Mouse (Mus musculus) heart, embryonic 11.5 days (tissue): ENCODE data around the gene She. TPM values are rescaled to one million over a fixed set of nuclear protein-coding genes. Genes with fewer than 3 reads are reported as not detected.

Source experiments
- ATAC-seq: fragments of 200-750 bp; cut with Nextera tagmentation; replicated peaks from 2 replicates; pipeline ENCODE4 v1.8.0; 2017; ENCODE audit warnings: moderate library complexity; ENCODE audit not compliant: insufficient number of reproducible peaks, low FRiP score, low TSS enrichment
- H3K27ac ChIP-seq: fragments of 300-500 bp; sonication (generic); 2 replicates; pipeline ENCODE4 v1.5.1; 2014; ENCODE audit warnings: mild to moderate bottlenecking, low read depth, low read length
- H3K27me3 ChIP-seq: fragments of 300-500 bp; sonication (generic); 2 replicates; pipeline ENCODE4 v1.6.1; 2014; ENCODE audit warnings: mild to moderate bottlenecking, low read length, mixed read lengths; ENCODE audit not compliant: control insufficient read depth, insufficient read depth
- H3K36me3 ChIP-seq: fragments of 300-500 bp; sonication (generic); 2 replicates; pipeline ENCODE4 v1.6.1; 2014; ENCODE audit warnings: mild to moderate bottlenecking, low read length, moderate library complexity, mixed read lengths; ENCODE audit not compliant: control insufficient read depth, insufficient read depth
- H3K4me1 ChIP-seq: fragments of 300-500 bp; sonication (generic); 2 replicates; pipeline ENCODE4 v1.6.1; 2014; ENCODE audit warnings: low read length; ENCODE audit not compliant: control insufficient read depth, insufficient read depth
- H3K4me2 ChIP-seq: fragments of 300-500 bp; sonication (generic); 2 replicates; pipeline ENCODE4 v1.6.1; 2014; ENCODE audit warnings: mild to moderate bottlenecking, moderate library complexity
- H3K4me3 ChIP-seq: fragments of 300-500 bp; sonication (generic); 2 replicates; pipeline ENCODE4 v1.5.1; 2014; ENCODE audit warnings: low read depth, low read length
- H3K9ac ChIP-seq: fragments of 300-500 bp; sonication (generic); 2 replicates; pipeline ENCODE4 v1.6.1; 2014; ENCODE audit warnings: mild to moderate bottlenecking, low read depth, low read length, moderate library complexity
- H3K9me3 ChIP-seq: fragments of 300-500 bp; sonication (generic); replicated peaks from 2 replicates; pipeline ENCODE4 v1.6.1; 2016; ENCODE audit warnings: low read length; ENCODE audit not compliant: control insufficient read depth
- WGBS: fragments of 180-500 bp; shearing (Covaris S2); extraction: QIAGEN DNeasy Blood & Tissue Kit; methylation state at CpG from one replicate; pipeline ENCODE4 v1.1.7; 2014; ENCODE audit not compliant: insufficient replicate concordance; 5-methylcytosine and 5-hydroxymethylcytosine counted together
- polyA plus RNA-seq: library from polyadenylated mRNA; unstranded; fragments of >200 nt; fragmentation: Nextera tagmentation; extraction: Ambion mirVana; gene quantifications from 2 replicates; pipeline ENCODE4 v1.2.1, GENCODE M21; 2014

Gene She
- polyA plus RNA-seq, 1 experiment from 2014 or later: 6.9 TPM

DNA sequence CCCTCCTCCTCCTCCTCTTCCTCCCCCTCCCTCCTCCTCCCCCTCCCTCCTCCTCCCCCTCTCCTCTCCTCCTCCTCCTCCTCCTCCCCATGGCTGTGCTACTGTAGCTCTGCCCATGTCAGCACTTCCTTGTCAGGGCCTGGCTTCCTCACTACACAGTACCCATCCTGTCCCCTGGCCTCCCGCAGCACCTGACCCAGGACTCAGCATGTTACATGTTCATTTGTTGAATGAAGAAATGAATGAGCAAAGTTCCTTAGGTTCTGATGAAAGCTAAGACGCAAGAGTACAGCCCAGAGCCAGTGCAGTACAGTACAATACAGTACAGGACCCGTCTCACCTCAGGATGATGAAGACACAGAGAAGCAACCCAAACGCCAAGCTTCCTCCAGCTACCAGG is 45.3 kb downstream of the She start:
- H3K4me2 ChIP-seq: no peak overlapping the region
- ATAC-seq: no peak
- H3K4me1 ChIP-seq: no peaks in the 10 kb centered on the region
- no peaks in the 10 kb centered on the region for H3K27me3 ChIP-seq
- 68% methylated on average over 4 of the region's 4 CpGs for WGBS
- H3K36me3 ChIP-seq: no peaks in the 10 kb centered on the region
- no peak overlapping the region for H3K9ac ChIP-seq
- H3K27ac ChIP-seq: no peak overlapping the region
- H3K4me3 ChIP-seq: no peak overlapping the region
- no peaks in the 10 kb centered on the region for H3K9me3 ChIP-seq

DNA sequence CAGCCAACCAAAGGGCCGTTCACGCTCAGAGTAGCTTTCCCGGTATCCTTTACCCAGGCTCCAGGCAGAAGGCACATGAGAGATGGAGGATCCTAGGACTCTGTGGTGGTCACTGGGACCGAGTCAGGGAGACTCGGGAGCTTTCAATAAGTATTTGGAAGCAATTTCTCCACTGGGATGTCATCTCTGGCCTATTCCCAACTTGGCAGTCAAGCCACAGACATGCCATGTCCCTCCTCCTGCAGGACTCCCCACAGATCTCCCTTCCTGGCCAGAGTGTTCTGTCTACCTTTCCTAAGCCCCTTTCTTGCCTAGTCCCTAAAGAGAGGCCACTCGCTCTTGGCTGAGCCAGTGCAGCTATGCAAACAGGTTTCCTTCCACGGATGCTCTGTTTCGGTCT is 46.0 kb downstream of the She start:
- no peaks in the 10 kb centered on the region for H3K36me3 ChIP-seq
- H3K4me3 ChIP-seq: no peak overlapping the region
- H3K4me2 ChIP-seq: no peak overlapping the region
- H3K9ac ChIP-seq: no peak overlapping the region
- no peaks in the 10 kb centered on the region for H3K4me1 ChIP-seq
- no peak for ATAC-seq
- H3K27me3 ChIP-seq: no peaks in the 10 kb centered on the region
- no peaks in the 10 kb centered on the region for H3K9me3 ChIP-seq
- H3K27ac ChIP-seq: no peak overlapping the region
- 78% methylated on average over 8 of the region's 8 CpGs for WGBS

DNA sequence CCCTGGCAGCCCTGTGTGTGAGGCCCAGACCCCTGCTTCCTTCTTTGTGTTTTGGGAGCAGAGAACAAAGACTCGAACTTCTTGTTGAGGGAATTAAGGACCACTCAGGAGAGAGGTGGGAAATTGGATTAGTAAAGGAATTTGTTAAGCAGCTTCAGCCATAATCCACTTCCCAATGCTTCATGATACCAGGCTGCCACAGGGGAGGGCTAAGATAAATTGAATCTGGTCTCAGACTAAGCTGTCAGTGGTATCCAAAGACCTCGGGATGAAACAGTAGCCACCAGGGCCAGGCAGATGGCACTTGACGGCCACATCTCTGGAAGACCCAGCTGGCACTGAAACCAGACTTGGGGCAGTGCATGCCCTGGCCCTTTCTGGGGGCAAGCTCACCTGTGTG is 47.3 kb downstream of the She start:
- Histone ChIP-seq H3K9ac (no peak overlapping the region), H3K4me3 (no peak overlapping the region), H3K9me3 (no peaks in the 10 kb centered on the region), H3K27me3 (no peaks in the 10 kb centered on the region; the same call in 1 of the 2 replicates), H3K36me3 (no peaks in the 10 kb centered on the region), H3K4me1 (no peaks in the 10 kb centered on the region), H3K4me2 (no peak overlapping the region), H3K27ac (no peak overlapping the region)
- ATAC-seq: no peak
- 22% methylated on average over 3 of the region's 3 CpGs for WGBS

DNA sequence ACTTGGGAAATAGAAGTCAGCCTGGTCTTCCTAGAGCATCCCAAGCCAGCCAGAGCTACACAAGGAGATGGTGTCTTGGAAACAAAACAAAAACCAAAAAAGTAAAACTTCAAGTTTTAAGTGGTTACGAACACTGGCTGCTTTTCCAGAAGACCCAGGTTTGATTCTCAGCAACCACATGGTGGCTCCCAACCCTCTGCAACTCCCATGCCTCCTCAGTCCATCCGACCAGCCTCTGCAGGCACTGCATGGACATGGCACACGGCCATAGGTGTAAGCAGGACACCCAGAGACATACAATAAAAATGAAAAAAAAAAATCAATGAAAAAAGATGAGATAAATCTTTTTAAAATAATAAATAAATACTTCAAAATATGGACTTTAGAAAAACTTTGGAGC is 48.2 kb downstream of the She start:
- no peak for ATAC-seq
- H3K27me3 ChIP-seq: no peaks in the 10 kb centered on the region; the same call in 1 of the 2 replicates

DNA sequence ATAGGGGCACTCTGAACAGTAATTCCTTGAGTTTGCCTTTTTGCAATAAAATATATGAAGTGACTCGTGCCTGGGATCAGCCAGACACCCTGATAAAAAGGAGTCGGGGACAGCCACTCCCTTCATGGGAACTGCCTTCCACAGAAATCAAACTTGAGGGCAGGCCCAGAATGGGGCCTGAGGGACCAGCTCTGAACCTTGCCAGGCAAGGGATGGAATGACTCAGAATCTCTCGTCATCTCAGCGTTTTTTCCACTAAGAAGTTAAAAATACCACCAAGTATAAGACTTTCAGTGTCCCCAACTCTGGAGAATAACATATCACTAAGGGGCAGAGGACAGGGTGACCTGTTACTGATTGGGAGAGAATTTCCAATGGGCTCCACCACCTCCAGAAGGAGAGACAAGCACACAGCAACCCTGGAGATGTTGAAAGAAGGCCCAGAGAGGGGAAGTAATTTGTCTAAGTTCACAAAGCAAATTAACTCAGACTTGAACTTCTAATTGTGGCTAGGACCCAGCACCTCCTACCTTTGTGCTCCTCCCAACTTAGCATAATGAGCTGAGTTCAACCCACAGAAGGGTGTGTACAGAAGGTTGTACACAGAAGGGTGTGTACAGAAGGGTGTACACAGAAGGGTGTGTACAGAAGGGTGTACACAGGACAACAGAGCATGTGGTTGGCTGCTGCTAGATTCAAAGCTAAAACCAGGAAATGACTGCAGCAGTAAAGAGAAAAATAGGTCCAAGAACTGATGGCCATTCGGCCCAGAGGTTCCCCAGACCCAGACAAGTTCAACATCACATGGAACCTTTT is 49.1 kb downstream of the She start:
- H3K4me1 ChIP-seq: no peaks in the 10 kb centered on the region; the same call in 1 of the 2 replicates
- no peak for ATAC-seq
- no peaks in the 10 kb centered on the region; the same call in 1 of the 2 replicates for H3K27me3 ChIP-seq
- no peak overlapping the region for H3K27ac ChIP-seq
- no peaks in the 10 kb centered on the region for H3K36me3 ChIP-seq
- H3K4me2 ChIP-seq: no peak overlapping the region
- H3K9ac ChIP-seq: no peak overlapping the region
- H3K9me3 ChIP-seq: no peaks in the 10 kb centered on the region
- WGBS: 59% methylated on average over 5 of the region's 5 CpGs
- no peak overlapping the region for H3K4me3 ChIP-seq

More for the DNA sequence above, 48.2 kb downstream of the She start:
- Histone ChIP-seq H3K4me1 (no peaks in the 10 kb centered on the region; the same call in 1 of the 2 replicates), H3K4me2 (no peak overlapping the region), H3K27ac (no peak overlapping the region), H3K4me3 (no peak overlapping the region), H3K36me3 (no peaks in the 10 kb centered on the region), H3K9ac (no peak overlapping the region), H3K9me3 (no peaks in the 10 kb centered on the region)
- 65% methylated on average over 3 of the region's 3 CpGs for WGBS

DNA sequence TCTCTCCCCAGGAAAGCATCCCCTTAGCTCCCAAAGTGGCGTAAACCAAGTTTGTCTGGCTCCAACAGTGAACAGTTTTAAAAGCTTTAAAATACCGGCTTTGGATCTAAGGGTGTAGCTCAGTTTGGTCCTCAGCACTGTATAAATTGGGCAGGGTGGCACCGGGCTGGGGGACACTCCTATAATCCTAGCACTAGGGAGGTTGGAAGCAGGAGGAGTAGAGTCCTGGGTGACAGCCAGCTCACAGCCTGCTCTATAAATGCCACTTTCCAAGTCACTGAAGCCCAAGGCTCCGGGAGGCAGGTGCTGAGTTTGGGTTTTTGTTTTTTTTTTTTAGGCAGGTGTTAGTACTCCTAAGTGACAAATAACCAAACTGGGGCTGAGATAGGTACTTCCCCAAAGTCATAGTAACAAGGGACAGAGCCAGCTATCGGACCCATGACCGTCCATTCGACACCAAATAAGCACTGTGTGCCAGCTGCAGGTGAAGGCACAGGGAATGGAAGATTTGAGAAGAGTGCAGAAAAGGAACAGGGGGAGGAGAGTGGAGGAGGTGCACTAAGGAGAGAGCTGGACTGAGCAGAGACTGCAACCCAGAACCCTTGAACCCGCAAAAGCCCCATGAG is 51.5 kb downstream of the She start:
- H3K36me3 ChIP-seq: no peaks in the 10 kb centered on the region
- no peak overlapping the region for H3K4me3 ChIP-seq
- no peak overlapping the region for H3K4me2 ChIP-seq
- H3K9me3 ChIP-seq: no peaks in the 10 kb centered on the region
- ATAC-seq: no peak
- no peak overlapping the region for H3K27ac ChIP-seq
- H3K27me3 ChIP-seq: no peaks in the 10 kb centered on the region; the same call in 1 of the 2 replicates
- H3K4me1 ChIP-seq: no peaks in the 10 kb centered on the region; the same call in 1 of the 2 replicates
- no peak overlapping the region for H3K9ac ChIP-seq
- WGBS: 77% methylated on average over 8 of the region's 8 CpGs

DNA sequence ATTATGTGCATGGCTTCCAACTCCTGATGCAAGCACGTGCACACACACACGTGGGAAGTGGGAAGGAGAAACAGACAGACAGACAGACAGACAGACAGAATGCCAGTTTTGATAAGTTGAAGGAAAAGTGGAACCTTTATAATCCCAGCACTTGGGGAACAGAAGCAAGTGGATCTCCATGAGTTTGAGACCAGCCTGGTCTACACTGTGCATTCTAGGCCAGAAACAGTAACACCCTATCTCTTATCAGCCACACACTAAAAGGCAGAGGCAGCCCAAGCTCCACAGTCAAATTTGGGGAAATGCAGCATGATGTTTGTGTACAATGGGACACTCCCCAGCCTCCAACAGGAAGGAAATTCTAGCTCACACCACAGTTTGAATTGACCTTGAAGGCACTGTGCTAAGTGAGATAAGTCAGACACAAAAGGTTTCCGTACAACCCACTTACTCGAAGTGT is 52.4 kb downstream of the She start:
- H3K9me3 ChIP-seq: no peaks in the 10 kb centered on the region
- no peak overlapping the region for H3K4me2 ChIP-seq
- H3K27me3 ChIP-seq: no peaks in the 10 kb centered on the region; the same call in 1 of the 2 replicates
- H3K9ac ChIP-seq: no peak overlapping the region
- no peak overlapping the region for H3K27ac ChIP-seq
- no peak for ATAC-seq
- H3K4me1 ChIP-seq: no peaks in the 10 kb centered on the region; the same call in 1 of the 2 replicates
- 61% methylated on average over 4 of the region's 4 CpGs for WGBS
- H3K4me3 ChIP-seq: no peak overlapping the region
- no peaks in the 10 kb centered on the region for H3K36me3 ChIP-seq

DNA sequence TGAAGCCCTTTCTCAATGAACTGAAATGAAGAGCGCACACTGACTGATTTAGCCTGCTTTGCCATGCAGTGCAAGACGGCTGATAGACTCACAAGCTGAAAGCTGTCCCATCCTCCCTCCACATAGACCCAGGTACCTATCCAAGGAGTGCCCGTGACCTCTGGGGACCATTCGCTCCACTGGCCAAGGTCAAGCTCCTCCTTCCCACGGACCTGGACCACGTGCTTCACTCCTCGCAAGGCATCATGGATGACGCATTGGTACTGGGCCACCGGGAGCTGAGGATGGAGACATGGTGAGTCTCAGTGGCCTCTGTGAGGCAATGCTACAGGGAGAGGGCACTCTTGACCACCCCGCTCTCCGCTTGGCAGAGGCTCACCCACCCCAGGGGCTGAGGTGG is 54.6 kb downstream of the She start:
- no peak for ATAC-seq
- 94% methylated on average over 11 of the region's 11 CpGs for WGBS
- H3K9ac ChIP-seq: no peak overlapping the region

More for the DNA sequence above, 54.6 kb downstream of the She start:
- H3K4me2 ChIP-seq: no peak overlapping the region
- H3K27ac ChIP-seq: no peak overlapping the region
- H3K27me3 ChIP-seq: no peaks in the 10 kb centered on the region; the same call in 1 of the 2 replicates
- no peaks in the 10 kb centered on the region; the same call in 1 of the 2 replicates for H3K4me1 ChIP-seq
- no peaks in the 10 kb centered on the region for H3K9me3 ChIP-seq
- H3K4me3 ChIP-seq: no peak overlapping the region
- H3K36me3 ChIP-seq: no peaks in the 10 kb centered on the region
